Mouse (Mus musculus): Measurements from ENCODE around the gene Slc9a5.

Slc9a5 gene

GRCm38 (mm10) chr8:105354549-105354948, 5.9 kb downstream of the Slc9a5 start:
- no peak for DNase-seq (ENCODE audit: low spot score in 2 of 2)

GRCm38 (mm10) chr8:105355179-105356024, 6.8 kb downstream of the Slc9a5 start:
- DNase-seq (ENCODE audit: low spot score in 2 of 2) = no peak

- no peak for DNase-seq (ENCODE audit: low spot score in 2 of 2)
Observed at GRCm38 (mm10) chr8:105356681-105357080, 8.0 kb downstream of the Slc9a5 start.

- DNase-seq (ENCODE audit: low spot score in 2 of 2) = no peak
Observed at GRCm38 (mm10) chr8:105359208-105359607, 10.6 kb downstream of the Slc9a5 start.

GRCm38 (mm10) chr8:105359646-105360045, 11.0 kb downstream of the Slc9a5 start:
- no peak for DNase-seq (ENCODE audit: low spot score in 2 of 2)

- no peak for DNase-seq (ENCODE audit: low spot score in 2 of 2)
Observed at GRCm38 (mm10) chr8:105361751-105362702, 13.4 kb downstream of the Slc9a5 start.

GRCm38 (mm10) chr8:105367107-105367506, 18.5 kb downstream of the Slc9a5 start:
- DNase-seq (ENCODE audit: low spot score in 2 of 2) = no peak

GRCm38 (mm10) chr8:105372473-105372872, 23.8 kb downstream of the Slc9a5 start:
- DNase-seq (ENCODE audit: low spot score in 2 of 2) = no peak

GRCm38 (mm10) chr8:105373032-105373431, 24.4 kb downstream of the Slc9a5 start, which contains the start of gene Plekhg4:
Gene Plekhg4 (plus strand): TSS chr8:105373274.
- DNase-seq (ENCODE audit: low spot score in 2 of 2) = no peak

- DNase-seq (ENCODE audit: low spot score in 2 of 2) = no peak
Observed at GRCm38 (mm10) chr8:105374513-105374966, 25.9 kb downstream of the Slc9a5 start.

- DNase-seq (ENCODE audit: low spot score in 2 of 2) = no peak
Observed at GRCm38 (mm10) chr8:105378673-105379072, 30.0 kb downstream of the Slc9a5 start.

- DNase-seq (ENCODE audit: low spot score in 2 of 2) = no peak
Observed at GRCm38 (mm10) chr8:105380308-105380707, 31.7 kb downstream of the Slc9a5 start.

- DNase-seq (ENCODE audit: low spot score in 2 of 2) = no peak
Observed at GRCm38 (mm10) chr8:105384070-105384469, 35.4 kb downstream of the Slc9a5 start.

- DNase-seq (ENCODE audit: low spot score in 2 of 2) = no peak
Observed at GRCm38 (mm10) chr8:105387151-105387550, 38.5 kb downstream of the Slc9a5 start.

- DNase-seq (ENCODE audit: low spot score in 2 of 2) = no peak
Observed at GRCm38 (mm10) chr8:105389096-105389495, 40.5 kb downstream of the Slc9a5 start.

GRCm38 (mm10) chr8:105393089-105393787, 44.6 kb downstream of the Slc9a5 start:
- DNase-seq (ENCODE audit: low spot score in 2 of 2) = no peak

- DNase-seq (ENCODE audit: low spot score in 2 of 2) = no peak
Observed at GRCm38 (mm10) chr8:105393915-105394314, 45.3 kb downstream of the Slc9a5 start.

GRCm38 (mm10) chr8:105397747-105398146, 49.1 kb downstream of the Slc9a5 start:
- no peak for DNase-seq (ENCODE audit: low spot score in 2 of 2)

- DNase-seq (ENCODE audit: low spot score in 2 of 2) = no peak
Observed at GRCm38 (mm10) chr8:105400016-105400415, 51.4 kb downstream of the Slc9a5 start.

- no peak for DNase-seq (ENCODE audit: low spot score in 2 of 2)
Observed at GRCm38 (mm10) chr8:105403467-105403866, 54.8 kb downstream of the Slc9a5 start.

GRCm38 (mm10) chr8:105404496-105404895, 55.9 kb downstream of the Slc9a5 start:
- no peak for DNase-seq (ENCODE audit: low spot score in 2 of 2)

GRCm38 (mm10) chr8:105406416-105406815, 57.8 kb downstream of the Slc9a5 start:
- DNase-seq (ENCODE audit: low spot score in 2 of 2) = no peak

Data from right cerebral cortex, postnatal 36 days (tissue).